Mouse (Mus musculus) liver, embryonic 11.5 days (tissue): ENCODE data around the gene Mical2. TPM values are rescaled to one million over a fixed set of nuclear protein-coding genes. Genes with fewer than 3 reads are reported as not detected.

ENCODE experiments used
- ATAC-seq: fragments of 200-750 bp; cut with Nextera tagmentation; replicated peaks from 2 replicates; pipeline ENCODE4 v1.8.0; 2017; ENCODE audit warnings: moderate number of reproducible peaks, mild to moderate bottlenecking, moderate TSS enrichment, moderate library complexity; ENCODE audit not compliant: low FRiP score
- DNase-seq: peaks from one replicate; pipeline ENCODE4 v3.0.0-alpha.2; 2017; ENCODE audit warnings: low spot score
- H3K27ac ChIP-seq: fragments of 300-500 bp; sonication (generic); 2 replicates; pipeline ENCODE4 v1.5.1; 2014; ENCODE audit warnings: mild to moderate bottlenecking, low read depth, low read length, control low read depth
- H3K27me3 ChIP-seq: fragments of 300-500 bp; sonication (generic); replicated peaks from 2 replicates; pipeline ENCODE4 v1.6.1; 2014; ENCODE audit warnings: low read length, mixed read lengths; ENCODE audit not compliant: control insufficient read depth, insufficient read depth
- H3K36me3 ChIP-seq: fragments of 300-500 bp; sonication (generic); 2 replicates; pipeline ENCODE4 v1.6.1; 2014; ENCODE audit warnings: mild to moderate bottlenecking, low read length, moderate library complexity, mixed read lengths; ENCODE audit not compliant: control insufficient read depth, insufficient read depth
- H3K4me1 ChIP-seq: fragments of 300-500 bp; sonication (generic); replicated peaks from 2 replicates; pipeline ENCODE4 v1.6.1; 2014; ENCODE audit warnings: low read length, mixed read lengths; ENCODE audit not compliant: control insufficient read depth, insufficient read depth
- H3K4me2 ChIP-seq: fragments of 300-500 bp; sonication (generic); 2 replicates; pipeline ENCODE4 v1.6.1; 2014; ENCODE audit warnings: mild to moderate bottlenecking, control low read depth, moderate library complexity
- H3K4me3 ChIP-seq: fragments of 300-500 bp; sonication (generic); 2 replicates; pipeline ENCODE4 v1.5.1; 2014; ENCODE audit warnings: low read depth, low read length, control low read depth
- H3K9ac ChIP-seq: fragments of 300-500 bp; sonication (generic); 2 replicates; pipeline ENCODE4 v1.6.1; 2014; ENCODE audit warnings: low read depth, low read length, control low read depth
- H3K9me3 ChIP-seq: fragments of 300-500 bp; sonication (generic); 2 replicates; pipeline ENCODE4 v1.6.1; 2016; ENCODE audit warnings: low read length, inconsistent platforms, mixed read lengths; ENCODE audit not compliant: control insufficient read depth
- WGBS: fragments of 180-500 bp; shearing (Covaris S2); extraction: QIAGEN DNeasy Blood & Tissue Kit; methylation state at CpG from one replicate; pipeline ENCODE4 v1.1.7; 2014; 5-methylcytosine and 5-hydroxymethylcytosine counted together
- polyA plus RNA-seq: library from polyadenylated mRNA; unstranded; fragments of >200 nt; fragmentation: Nextera tagmentation; extraction: Ambion mirVana; gene quantifications from 2 replicates; pipeline ENCODE4 v1.2.1, GENCODE M21; 2014

Mical2 gene
- polyA plus RNA-seq, 1 experiment from 2014 or later: 9.3 TPM

GRCm38 (mm10) chr7:112457920-112458319 lies 232.3 kb downstream of the Mical2 start:
- ATAC-seq: no peak
- no peak overlapping the region for H3K9ac ChIP-seq
- peaks cover 6% of the 10 kb centered on the region; the same call in 1 of the 2 replicates for H3K4me1 ChIP-seq
- no peak for DNase-seq
- 85% methylated on average over 4 of the region's 4 CpGs for WGBS
- H3K4me2 ChIP-seq: no peak overlapping the region
- no peak overlapping the region for H3K27ac ChIP-seq
- no peaks in the 10 kb centered on the region for H3K27me3 ChIP-seq
- no peaks in the 10 kb centered on the region for H3K9me3 ChIP-seq
- no peaks in the 10 kb centered on the region for H3K36me3 ChIP-seq
- no peak overlapping the region for H3K4me3 ChIP-seq

DNA sequence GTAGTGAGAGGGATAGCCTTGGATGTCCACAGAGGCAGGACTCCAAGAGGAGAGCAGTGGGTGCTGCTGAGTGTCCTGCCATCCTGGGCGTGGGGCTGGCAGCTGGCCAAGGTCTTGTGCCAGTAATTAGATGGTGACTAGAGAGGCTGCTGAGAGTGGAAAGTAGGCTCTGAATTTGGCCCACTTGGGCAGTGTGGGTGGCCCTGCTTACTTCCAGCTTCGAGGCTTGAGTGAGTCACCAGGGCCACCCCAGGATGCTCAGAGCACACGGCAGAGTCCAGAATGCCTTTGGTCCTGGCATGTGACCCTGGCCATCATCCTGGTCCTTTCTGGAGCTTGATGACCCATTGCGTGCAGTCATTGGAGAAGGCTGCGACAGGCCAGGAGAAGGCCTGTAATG lies 232.8 kb downstream of the Mical2 start:
- H3K9ac ChIP-seq: no peak overlapping the region
- H3K36me3 ChIP-seq: no peaks in the 10 kb centered on the region
- DNase-seq (no peak), ATAC-seq (no peak)
- 75% methylated on average over 5 of the region's 5 CpGs for WGBS
- no peaks in the 10 kb centered on the region for H3K27me3 ChIP-seq
- no peaks in the 10 kb centered on the region for H3K9me3 ChIP-seq
- no peak overlapping the region for H3K4me2 ChIP-seq
- peaks cover 9% of the 10 kb centered on the region; the same call in 1 of the 2 replicates for H3K4me1 ChIP-seq
- H3K4me3 ChIP-seq: no peak overlapping the region
- H3K27ac ChIP-seq: no peak overlapping the region

Other genes with a start within 250 kb of the Mical2 start
- 55.3 and 62.7 TPM in 2 replicates for gene Usp47, start 202.4 kb upstream of the Mical2 start, polyA plus RNA-seq
- 11.0 and 12.0 TPM in 2 replicates for gene Dkk3, start 66.8 kb upstream of the Mical2 start, polyA plus RNA-seq
- gene Parva, start 201.6 kb downstream of the Mical2 start, polyA plus RNA-seq: 24.3 and 28.8 TPM in 2 replicates